Mouse (Mus musculus): Measurements from ENCODE around the gene Cldn7.

GRCm38 (mm10) chr11:69947337-69948065 is 17.1 kb upstream of the Cldn7 start:
- no peak for TF ChIP-seq CTCF (IDR thresholded peaks at IDR 0.05; ENCODE audit: insufficient read depth, low read length)
- no peak for TF ChIP-seq POLR2A (IDR thresholded peaks at IDR 0.05; ENCODE audit: borderline replicate concordance, extremely low read depth, low read depth, low read length)
